Mouse (Mus musculus) central nervous system, embryonic 18 days (tissue): ENCODE results near the gene Olfr1276. TPM values are rescaled to one million over a fixed set of nuclear protein-coding genes. Genes with fewer than 3 reads are reported as not detected.

Experiments
- polyA plus RNA-seq: library from polyadenylated mRNA; depleted of rRNA; stranded (reverse); fragments of >200 nt; gene quantifications from 2 replicates; pipeline ENCODE4 v1.2.3, GENCODE M21; 2012; rRNA removed

Olfr1276 gene
- polyA plus RNA-seq = not detected in 2 replicates

DNA sequence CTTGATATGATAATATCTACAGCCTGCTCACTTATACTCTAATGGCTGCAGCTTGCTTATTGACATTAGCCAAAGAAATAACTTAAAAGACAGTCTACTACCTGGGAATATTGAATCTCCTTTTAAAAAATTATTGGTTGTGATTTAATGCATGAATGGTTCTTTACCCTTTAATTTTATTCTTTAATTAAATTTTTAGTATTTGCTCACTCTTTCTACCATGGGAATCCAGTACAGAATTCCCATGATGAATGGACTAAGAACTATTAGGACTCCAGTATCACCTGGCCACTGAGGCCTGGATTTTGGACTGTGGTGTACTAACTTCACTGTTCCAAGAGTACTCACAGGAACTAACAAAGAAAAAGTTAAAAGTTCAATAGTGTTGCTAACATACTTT is at the start of gene Olfr1276:
TSS of gene Olfr1276 (plus strand) at position 301 of the 400 bp plus-strand sequence.

DNA sequence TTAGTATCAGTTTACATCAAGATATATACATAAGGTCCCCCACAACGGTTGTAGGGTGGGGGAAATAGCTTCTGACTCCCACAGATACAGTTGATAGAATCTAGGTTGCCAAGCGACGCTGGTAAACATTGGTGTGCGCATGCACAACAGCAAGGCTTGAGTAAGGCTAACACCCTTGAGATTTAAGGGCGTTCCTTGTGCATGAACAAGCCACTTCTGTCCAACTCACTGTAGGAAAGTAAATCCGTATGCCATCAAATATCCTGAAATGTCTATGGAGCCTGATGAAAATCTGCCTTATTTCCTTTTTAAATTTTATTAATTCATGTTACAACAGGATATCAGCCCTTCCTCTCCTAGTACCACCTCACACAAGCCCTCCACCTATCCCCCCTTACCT is 24.8 kb upstream of the Olfr1276 start, which contains the start of gene 4930430A15Rik:
TSS of gene 4930430A15Rik (minus strand) at position 101 of the 400 bp plus-strand sequence.

DNA sequence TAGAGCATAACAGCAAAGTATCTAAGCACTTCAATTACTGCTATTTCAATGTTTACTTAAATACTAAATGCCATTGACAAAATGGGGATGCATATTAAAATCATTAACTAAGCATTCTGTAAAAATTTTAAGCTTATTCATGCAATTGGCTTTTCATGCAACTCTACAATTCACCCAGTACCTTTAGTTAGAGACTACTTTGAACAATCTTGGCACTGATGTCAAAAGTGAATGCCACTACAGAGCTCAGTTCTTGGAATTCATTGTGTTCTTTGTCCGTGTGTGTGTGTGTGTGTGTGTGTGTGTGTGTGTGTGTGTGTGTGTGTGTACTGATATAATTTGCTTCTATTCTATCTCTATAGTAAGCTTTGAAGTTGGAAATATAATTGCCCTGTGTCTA is 19.1 kb upstream of the Olfr1276 start, which contains the start of gene Olfr1275:
TSS of gene Olfr1275 (minus strand) at position 101 of the 400 bp plus-strand sequence.

DNA sequence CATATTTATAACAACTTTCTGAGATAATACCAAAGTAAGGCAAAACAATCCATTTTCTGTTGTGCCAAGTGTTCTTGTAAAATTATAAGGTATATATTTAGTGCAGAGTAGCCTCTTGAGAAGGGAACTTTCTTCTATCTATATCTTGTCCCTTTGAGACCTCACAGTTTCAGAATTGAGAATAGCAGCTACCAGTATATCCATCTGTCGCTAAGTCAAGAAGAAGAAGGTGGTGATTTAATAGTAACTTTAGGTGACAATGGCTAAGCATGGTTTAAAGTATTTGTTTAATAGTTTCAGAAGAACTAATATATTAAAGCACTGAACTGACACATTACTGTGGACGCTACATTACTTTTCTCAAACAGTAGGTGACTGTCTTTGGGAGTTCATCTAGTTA is 19.7 kb downstream of the Olfr1276 start, which contains the start of gene Olfr1277:
TSS of gene Olfr1277 (minus strand) at position 101 of the 400 bp plus-strand sequence.

DNA sequence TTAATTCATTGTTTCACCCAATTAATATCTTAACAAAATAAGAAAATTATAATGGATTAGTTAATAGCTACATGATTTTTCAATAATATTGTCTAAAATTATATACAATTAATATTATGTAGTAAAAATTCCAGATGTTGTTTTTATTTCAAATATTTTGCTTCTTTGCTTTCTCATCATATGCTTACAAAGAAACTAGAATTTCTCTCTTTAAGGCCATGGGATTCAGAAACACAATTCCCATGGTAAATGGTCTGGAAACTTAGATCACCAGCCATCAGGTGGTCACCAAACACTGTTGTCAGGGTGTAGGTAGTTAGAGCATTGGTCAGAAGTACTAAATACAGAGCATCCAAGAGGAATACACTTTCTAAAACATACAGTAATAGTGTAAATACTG is 35.5 kb downstream of the Olfr1276 start, which contains the start of gene Olfr1278:
TSS of gene Olfr1278 (plus strand) at position 301 of the 400 bp plus-strand sequence.

DNA sequence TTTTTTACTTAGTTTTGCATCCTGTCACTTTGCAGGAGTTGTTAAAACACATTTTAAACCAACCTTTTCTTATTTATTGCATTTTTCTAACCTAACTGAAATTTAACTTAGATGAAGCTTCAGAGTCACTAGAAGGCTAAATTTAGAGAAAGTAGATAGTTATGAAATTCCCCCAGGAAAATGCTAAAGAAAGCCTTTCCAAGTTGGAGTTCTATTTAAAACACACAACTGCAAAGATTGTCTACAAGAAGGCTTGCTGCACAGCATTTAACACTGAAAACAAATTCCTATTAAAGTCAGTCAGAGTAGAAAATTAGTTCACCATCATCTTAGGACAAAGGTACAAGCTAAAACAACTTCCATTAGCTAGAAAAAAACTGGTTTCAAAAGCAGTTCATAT is 46.1 kb downstream of the Olfr1276 start, which contains the start of gene Olfr1279:
TSS of gene Olfr1279 (plus strand) at position 262 of the 400 bp plus-strand sequence.

Other genes with a start within 250 kb of the Olfr1276 start
- not detected in 2 replicates for gene Gm13941, start 148.5 kb upstream of the Olfr1276 start, polyA plus RNA-seq
- gene Gm15130, start 101.6 kb upstream of the Olfr1276 start, polyA plus RNA-seq = not detected in 2 replicates
- gene 4930430A15Rik, start 24.9 kb upstream of the Olfr1276 start, polyA plus RNA-seq = not detected in 2 replicates
- gene Olfr1275, start 19.2 kb upstream of the Olfr1276 start, polyA plus RNA-seq = not detected in 2 replicates
- gene Olfr1277, start 19.6 kb downstream of the Olfr1276 start, polyA plus RNA-seq = not detected in 2 replicates
- gene Olfr1278, start 35.6 kb downstream of the Olfr1276 start, polyA plus RNA-seq = not detected in 2 replicates
- gene Olfr1279, start 46.1 kb downstream of the Olfr1276 start, polyA plus RNA-seq = not detected in 2 replicates
- not detected in 2 replicates for gene Olfr1280, start 59.5 kb downstream of the Olfr1276 start, polyA plus RNA-seq
- gene Olfr1281, start 72.0 kb downstream of the Olfr1276 start, polyA plus RNA-seq = not detected in 2 replicates
- not detected in 2 replicates for gene Olfr1282, start 81.6 kb downstream of the Olfr1276 start, polyA plus RNA-seq
- gene Olfr1283, start 112.3 kb downstream of the Olfr1276 start, polyA plus RNA-seq = not detected in 2 replicates
- not detected in 2 replicates for gene Olfr1284, start 121.0 kb downstream of the Olfr1276 start, polyA plus RNA-seq
- gene Olfr1286, start 168.6 kb downstream of the Olfr1276 start, polyA plus RNA-seq = not detected in 2 replicates
- gene Olfr1287, start 194.6 kb downstream of the Olfr1276 start, polyA plus RNA-seq = not detected in 2 replicates
- gene Olfr1288, start 219.6 kb downstream of the Olfr1276 start, polyA plus RNA-seq = not detected in 2 replicates
- gene Olfr1289, start 226.3 kb downstream of the Olfr1276 start, polyA plus RNA-seq = not detected in 2 replicates
- gene Olfr1290, start 239.3 kb downstream of the Olfr1276 start, polyA plus RNA-seq = not detected in 2 replicates
- gene Olfr1291-ps1, start 242.7 kb downstream of the Olfr1276 start, polyA plus RNA-seq = not detected in 2 replicates